Mouse (Mus musculus) cerebellum, adult 9-10 months (tissue): ENCODE results near the gene Izumo1.

Experiments used
- DNase-seq: peaks from one replicate; pipeline ENCODE4 v3.0.0; 2022

Gene Izumo1

DNA sequence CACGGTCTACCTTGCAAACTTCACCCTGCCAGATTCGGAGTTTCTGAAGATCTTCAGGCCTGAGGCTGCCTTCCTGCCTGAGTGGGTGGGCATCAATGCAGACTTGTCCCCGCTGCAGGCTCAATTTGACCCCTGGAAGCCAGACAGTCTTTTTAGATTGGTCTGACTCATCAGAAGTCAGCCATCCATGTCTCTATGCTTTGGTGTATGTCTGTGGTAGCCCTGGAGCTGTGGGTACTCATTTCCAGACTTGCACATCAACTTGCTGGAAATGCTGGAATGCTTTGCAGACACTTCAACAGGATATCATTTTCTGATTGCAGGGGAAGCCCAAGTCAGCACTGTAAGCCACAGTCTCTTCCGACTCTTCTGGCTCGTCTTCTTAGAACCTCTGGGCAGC, 2.0 kb upstream of the Izumo1 start:
- DNase-seq: no peak

- no peak for DNase-seq
These were observed 1.9 kb downstream of the Izumo1 start for GRCm38 (mm10) chr7:45623507-45623906.

GRCm38 (mm10) chr7:45624718-45625117, 3.1 kb downstream of the Izumo1 start:
- no peak for DNase-seq

GRCm38 (mm10) chr7:45625481-45625880, 3.9 kb downstream of the Izumo1 start:
- no peak for DNase-seq

GRCm38 (mm10) chr7:45626571-45627076, 5.0 kb downstream of the Izumo1 start:
- no peak for DNase-seq

DNA sequence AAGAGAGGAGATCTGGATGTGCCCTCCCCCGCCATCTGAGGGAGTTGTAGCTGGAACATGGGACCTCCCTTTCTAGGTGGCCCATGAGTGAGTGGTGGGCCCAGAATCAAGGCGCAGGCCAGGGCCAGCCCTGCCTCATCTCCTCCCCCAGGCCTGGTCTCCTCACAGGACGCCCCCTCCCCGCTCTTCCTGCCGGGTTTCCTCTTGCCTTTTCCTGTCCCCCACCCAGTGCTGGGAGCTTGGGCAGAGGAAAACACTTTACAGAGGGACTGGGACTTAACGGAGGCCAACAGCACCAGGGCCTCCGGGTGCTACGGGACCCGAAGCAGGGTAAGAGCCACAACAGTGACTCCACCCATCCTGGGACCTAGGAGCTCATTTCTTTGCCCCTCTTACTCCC, 5.7 kb downstream of the Izumo1 start, which contains the start of gene Rasip1:
Rasip1 (plus strand) TSS at position 228 of the 400 bp plus-strand sequence.
- no peak for DNase-seq

DNA sequence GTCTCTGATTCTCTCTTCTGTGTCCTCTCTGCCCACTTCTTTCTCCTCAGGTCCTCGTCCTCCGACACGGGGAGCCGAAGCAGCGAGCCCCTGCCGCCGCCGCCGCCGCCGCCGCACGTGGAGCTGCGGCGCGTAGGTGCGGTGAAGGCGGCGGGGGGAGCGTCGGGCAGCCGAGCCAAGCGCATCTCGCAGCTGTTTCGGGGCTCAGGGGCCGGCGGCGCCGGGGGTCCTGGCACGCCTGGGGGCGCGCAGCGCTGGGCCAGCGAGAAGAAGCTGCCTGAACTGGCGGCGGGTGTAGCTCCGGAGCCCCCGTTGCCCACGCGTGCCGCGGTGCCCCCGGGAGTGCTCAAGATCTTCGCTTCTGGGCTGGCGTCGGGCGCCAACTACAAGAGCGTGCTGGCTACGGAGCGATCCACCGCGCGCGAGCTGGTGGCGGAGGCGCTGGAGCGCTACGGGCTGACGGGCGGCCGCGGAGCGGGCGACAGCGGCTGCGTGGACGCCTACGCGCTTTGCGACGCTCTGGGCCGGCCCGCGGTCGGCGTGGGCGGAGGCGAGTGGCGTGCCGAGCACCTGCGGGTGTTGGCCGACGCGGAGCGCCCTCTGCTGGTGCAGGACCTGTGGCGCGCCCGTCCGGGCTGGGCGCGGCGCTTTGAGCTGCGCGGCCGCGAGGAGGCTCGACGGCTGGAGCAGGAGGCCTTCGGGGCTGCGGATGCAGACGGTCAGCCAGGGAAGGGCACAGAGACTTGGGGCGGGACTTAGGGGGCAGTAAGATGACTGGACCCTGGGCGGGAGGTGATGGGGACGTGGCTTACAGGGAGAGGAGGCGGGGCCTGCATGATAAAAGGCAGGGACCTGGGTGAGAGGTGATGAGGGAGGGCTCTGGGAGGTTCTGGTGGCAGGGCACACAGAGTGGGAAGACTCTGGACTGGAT, 7.0 kb downstream of the Izumo1 start:
- peak; percentile 89 for DNase-seq

DNA sequence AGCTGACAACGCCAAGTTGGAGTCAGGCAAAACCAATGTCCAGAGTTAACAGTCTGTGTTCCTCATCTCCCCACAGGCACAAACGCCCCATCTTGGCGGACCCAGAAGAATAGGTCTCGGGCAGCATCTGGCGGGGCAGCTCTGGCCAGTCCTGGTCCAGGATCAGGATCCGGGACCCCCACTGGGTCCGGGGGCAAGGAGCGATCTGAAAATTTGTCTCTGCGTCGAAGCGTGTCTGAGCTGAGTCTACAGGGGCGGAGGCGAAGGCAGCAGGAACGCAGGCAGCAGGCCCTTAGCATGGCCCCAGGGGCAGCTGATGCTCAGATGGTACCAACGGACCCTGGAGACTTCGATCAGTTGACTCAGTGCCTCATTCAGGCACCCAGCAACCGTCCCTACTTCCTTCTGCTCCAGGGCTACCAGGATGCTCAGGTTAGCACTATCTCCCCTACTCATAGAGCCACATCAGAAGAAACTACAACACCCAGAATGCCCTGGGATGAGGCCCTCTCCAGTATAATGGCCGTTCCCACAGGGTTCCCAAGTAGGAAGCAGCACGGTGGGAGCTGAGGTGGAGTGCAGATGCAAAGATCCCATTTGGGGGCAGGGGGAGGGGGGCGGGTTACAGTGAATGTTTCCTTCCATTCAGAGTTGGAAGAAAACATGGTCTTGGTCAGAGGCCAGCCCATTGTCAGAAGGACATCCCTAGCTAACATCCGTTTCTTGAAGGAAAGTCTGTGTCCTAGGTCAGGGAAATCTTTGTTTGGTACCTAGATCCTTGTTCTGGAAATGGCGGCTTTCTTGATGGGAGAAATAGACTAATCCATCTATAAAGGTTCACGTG, 8.7 kb downstream of the Izumo1 start:
- DNase-seq: no peak

DNA sequence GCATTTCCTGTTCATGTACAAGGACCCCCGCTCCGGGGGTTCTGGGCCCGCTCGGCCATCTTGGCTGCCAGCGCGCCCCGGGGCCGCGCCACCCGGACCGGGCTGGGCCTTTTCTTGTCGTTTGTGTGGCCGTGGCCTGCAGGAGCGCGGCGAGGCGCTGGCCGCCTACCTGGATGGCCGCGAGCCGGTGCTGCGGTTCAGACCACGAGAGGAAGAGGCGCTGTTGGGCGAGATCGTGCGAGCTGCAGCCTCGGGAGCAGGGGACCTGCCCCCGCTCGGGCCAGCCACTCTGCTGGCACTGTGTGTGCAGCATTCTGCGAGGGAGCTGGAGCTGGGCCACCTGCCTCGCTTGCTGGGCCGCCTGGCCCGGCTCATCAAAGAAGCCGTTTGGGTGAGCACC, 10.9 kb downstream of the Izumo1 start:
- peak; percentile 77 for DNase-seq

GRCm38 (mm10) chr7:45634946-45635681, 13.5 kb downstream of the Izumo1 start:
- DNase-seq: no peak

GRCm38 (mm10) chr7:45635711-45636688, 14.4 kb downstream of the Izumo1 start:
- DNase-seq: peak; percentile 54

- peak; percentile 65 for DNase-seq
These were observed 16.1 kb downstream of the Izumo1 start for GRCm38 (mm10) chr7:45637710-45638109.

DNA sequence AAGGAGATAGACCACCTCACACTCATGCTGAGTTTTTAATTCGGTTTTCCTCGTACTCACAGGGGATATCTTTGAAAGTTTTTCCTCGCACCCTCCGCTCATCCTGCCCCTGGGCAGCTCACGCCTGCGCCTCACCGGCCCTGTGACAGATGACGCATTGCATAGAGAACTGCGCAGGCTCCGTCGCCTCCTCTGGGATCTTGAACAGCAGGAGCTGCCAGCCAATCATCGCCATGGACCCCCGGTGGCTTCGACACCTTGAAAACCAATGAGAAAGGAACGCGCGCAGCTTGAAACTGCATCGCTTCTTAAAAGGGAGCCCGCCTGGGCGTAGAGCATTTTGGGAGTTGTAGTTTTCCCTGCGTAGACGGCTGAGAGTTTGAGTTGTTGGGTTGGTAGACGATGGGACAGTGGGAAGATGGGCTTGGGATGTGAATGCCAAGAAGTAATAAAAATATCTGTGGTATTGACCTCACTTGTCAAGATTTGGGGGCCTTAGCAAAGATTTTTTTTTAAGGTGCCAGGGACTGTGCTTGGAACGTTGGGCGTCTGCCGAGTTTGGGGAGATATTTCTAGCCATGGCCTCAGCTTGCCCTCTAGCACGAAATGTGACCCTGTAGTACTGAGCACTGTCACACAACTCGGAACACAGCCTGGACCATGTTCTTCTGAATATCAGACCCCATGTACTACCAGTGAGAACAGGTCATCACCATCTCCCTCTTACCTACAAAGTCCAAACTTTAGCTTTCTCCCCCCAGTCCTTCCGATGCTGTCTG, 17.2 kb downstream of the Izumo1 start:
- peak; percentile 99 for DNase-seq

GRCm38 (mm10) chr7:45639561-45640027, 18.0 kb downstream of the Izumo1 start, which contains the start of gene Mamstr:
Gene Mamstr (plus strand): TSS chr7:45639977.
- DNase-seq: peak; percentile 71

DNA sequence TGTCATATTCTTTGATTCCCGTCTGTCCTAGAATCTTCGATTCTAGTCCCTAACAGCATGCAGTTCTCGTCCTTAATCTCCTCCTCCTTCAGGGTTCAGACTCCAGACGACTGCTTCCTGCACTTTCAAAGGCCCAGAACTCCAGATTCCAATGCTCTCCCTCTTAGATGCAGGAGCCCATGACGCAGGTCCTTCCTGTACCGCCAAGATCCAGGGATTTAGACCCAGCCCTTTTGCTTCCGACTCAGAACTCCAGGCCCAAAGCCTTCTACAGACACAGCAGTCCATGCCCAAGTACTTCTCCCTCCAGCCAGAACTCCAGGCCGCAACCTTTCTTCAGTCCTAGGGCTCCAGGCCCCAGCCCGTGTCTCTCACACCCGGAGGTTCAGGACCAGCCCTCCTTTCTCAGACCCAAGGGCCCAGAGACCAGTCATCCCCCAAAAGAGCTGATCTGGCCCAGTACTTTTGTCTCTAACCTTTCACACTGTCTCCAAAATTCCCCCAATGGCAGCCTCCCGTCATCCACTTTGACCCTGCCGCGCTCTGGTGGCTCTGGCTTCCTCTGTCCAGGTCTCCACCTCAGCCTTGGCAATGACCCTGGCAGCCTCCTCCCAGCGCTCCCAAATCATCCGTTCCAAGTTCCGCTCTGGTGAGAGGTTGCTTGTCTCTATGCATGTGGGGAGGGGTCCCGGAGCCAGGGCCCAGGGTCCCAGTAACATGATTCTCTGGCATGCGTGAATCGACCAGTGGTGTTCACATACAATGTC, 18.8 kb downstream of the Izumo1 start:
- DNase-seq: peak; percentile 67

DNA sequence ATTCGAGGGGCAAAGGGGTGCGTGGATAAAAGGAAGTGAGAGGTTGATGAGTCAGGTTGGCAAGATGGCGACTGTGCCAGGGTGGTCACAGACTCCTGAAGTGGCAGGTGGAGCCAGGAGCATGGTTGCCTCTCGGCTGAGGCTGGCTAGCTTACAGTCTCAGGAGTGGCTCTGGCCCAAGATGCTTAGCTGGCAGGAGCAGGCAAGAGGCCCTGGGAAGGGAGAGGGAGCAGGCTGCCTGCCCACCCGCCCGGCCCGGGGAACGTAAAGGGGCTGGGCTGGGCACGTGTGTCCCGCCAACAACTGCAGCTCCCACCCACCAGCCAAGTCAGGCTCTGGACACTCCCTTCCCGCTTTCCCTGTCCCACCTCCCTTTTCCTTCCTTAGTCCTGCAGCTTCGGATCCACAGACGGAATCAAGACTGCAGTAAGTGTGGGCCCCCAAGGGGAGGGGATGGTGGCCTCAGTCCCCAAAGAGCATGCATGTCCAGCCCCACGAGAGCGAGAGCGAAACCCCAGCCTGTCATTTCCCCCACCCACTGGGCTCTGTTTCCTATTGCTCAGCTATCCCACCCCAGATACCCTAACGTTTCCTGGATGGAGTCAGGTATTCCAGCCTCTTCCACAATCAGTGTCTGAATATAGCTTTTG, 19.9 kb downstream of the Izumo1 start:
- peak; percentile 60 for DNase-seq

- peak; percentile 74 for DNase-seq
These were observed 20.5 kb downstream of the Izumo1 start for GRCm38 (mm10) chr7:45642083-45642482.

GRCm38 (mm10) chr7:45642503-45643255, 21.1 kb downstream of the Izumo1 start:
- DNase-seq: peak; percentile 68
